Mouse (Mus musculus): Measurements from ENCODE around the gene Enox1. TPM values are rescaled to one million over a fixed set of nuclear protein-coding genes. Genes with fewer than 3 reads are reported as not detected.

Gene Enox1
- total and polyA plus RNA-seq, 2 experiments from 2014 or later: 29.1 to 42.7 TPM

DNA sequence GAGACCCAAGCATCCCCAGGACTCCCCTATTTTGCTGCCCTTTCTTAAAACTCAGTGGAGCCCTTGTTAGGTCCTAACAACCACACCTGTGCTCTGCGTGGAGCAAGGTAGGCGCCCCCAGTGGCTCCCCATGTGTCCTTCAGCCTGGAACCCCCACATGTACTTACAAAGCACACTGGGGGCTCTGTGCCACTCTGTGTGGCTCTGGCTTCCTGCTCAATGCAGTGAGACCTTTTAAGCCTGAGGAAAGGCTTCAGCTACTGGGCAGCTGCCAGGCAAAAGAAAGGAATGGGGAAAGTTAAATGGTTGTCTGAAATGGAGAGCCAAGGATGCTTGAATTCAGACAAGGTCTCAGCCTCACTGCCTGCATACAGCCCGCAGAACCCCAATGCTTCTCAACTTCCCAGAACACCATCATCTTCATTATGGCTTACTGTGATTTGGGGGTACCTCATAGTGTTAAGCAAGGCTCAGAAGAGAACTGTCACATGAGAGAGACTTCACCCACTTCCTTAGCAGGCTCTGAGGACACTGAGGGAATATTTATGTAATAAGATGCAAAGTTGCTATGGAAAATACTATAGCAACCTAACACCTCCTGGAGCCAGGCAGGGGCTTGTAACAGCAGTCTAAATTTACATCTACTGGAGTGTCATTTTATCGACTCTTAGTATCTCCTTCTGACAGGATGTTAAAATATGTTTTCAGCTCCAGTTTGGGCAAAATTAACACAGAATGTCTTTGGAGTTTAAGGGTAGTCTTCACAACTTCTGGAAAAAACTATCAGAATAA is 465.1 kb downstream of the Enox1 start:
- Histone ChIP-seq H3K9me3 (ENCODE audit: low read length) (no peaks in the 10 kb centered on the region), H3K9ac (replicated peaks; ENCODE audit: low read length) (no peak overlapping the region), H3K4me3 (ENCODE audit: low read length) (no peak overlapping the region), H3K4me1 (ENCODE audit: insufficient read depth, low read length) (no peaks in the 10 kb centered on the region; the same call in 1 of the 2 replicates), H3K4me2 (ENCODE audit: low read depth, low read length) (no peak overlapping the region), H3K27ac (no peak overlapping the region; the same call in 1 of the 2 replicates), H3K36me3 (ENCODE audit: insufficient read depth, low read length) (no peaks in the 10 kb centered on the region), H3K27me3 (ENCODE audit: insufficient read depth, low read length) (no peaks in the 10 kb centered on the region)
- TF ChIP-seq CTCF (IDR thresholded peaks at IDR 0.05; ENCODE audit: low read depth): peak; percentile 34
- ATAC-seq (peak; percentile 66; the same call in 1 of the 2 replicates), DNase-seq (ENCODE audit: low spot score) (no peak)
- WGBS: 50% methylated on average over 4 of the region's 4 CpGs

DNA sequence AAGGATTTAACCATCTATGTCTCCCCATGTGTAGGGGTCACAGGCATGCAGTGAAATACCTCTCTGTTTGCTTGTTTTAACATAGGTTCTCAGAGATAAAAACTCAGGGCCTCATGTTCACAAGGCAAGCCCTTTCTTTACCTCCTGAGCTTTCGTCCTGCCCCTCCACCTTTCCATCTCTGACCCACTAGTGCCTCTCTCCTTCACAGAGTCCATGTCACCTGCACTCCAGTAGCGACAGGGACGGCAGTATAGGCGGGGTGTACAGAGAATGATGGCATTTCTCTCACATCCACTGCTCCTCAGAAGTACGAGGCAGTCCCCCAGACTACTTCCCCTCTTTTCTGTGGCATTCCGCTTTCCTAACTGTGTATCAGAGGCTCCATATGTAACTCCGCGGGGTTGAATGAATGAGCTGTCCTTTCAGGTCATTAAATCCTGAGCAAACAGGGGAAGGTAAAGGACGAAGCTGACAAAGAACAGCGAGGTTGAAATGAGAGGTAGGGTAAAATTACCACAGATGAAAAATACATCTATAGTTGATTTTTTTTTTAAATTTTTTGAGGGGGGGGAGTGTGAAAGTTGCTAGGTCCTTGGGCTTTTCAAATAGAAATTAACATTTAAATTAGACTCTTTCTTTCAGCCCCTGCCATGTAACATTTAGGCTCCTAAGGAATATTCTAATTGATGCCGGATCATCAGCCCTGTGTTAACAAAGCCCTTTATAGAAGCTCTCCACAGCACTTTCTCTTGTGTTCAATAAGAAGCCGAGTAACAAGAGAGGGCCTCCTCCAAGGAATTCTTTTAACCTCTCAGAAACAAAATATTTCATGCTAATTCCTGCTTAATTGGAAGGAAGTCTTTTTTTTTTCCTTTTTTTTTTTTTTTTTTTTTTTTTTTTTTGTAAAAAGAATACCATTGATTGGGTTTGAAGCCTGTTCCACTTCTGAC is 470.3 kb downstream of the Enox1 start:
- 0 out of 2 replicates have a peak overlapping the region, but pooled peaks have one; percentile 26 for H3K27ac ChIP-seq
- no peak for ATAC-seq
- no peak for DNase-seq (ENCODE audit: low spot score)

GRCm38 (mm10) chr14:77632466-77633171 is 476.1 kb downstream of the Enox1 start:
- ATAC-seq: no peak
- Histone ChIP-seq H3K9me3 (ENCODE audit: low read length) (no peaks in the 10 kb centered on the region), H3K27ac (no peak overlapping the region), H3K9ac (replicated peaks; ENCODE audit: low read length) (no peak overlapping the region), H3K4me3 (ENCODE audit: low read length) (no peak overlapping the region), H3K4me1 (ENCODE audit: insufficient read depth, low read length) (peaks cover 7% of the 10 kb centered on the region; the same call in 1 of the 2 replicates), H3K4me2 (ENCODE audit: low read depth, low read length) (no peak overlapping the region), H3K36me3 (ENCODE audit: insufficient read depth, low read length) (no peaks in the 10 kb centered on the region), H3K27me3 (ENCODE audit: insufficient read depth, low read length) (no peaks in the 10 kb centered on the region)
- peak; percentile 44 for DNase-seq (ENCODE audit: low spot score)
- 81% methylated on average over 10 of the region's 10 CpGs for WGBS
- no peak for TF ChIP-seq CTCF (IDR thresholded peaks at IDR 0.05; ENCODE audit: low read depth)

More for the DNA sequence above, 470.3 kb downstream of the Enox1 start:
- TF ChIP-seq CTCF (IDR thresholded peaks at IDR 0.05; ENCODE audit: low read depth): no peak
- WGBS: 31% methylated on average over 12 of the region's 12 CpGs
- Histone ChIP-seq H3K9ac (replicated peaks; ENCODE audit: low read length) (no peak overlapping the region), H3K9me3 (ENCODE audit: low read length) (no peaks in the 10 kb centered on the region), H3K4me1 (ENCODE audit: insufficient read depth, low read length) (no peaks in the 10 kb centered on the region), H3K4me2 (ENCODE audit: low read depth, low read length) (no peak overlapping the region), H3K4me3 (ENCODE audit: low read length) (no peak overlapping the region), H3K27me3 (ENCODE audit: insufficient read depth, low read length) (no peaks in the 10 kb centered on the region), H3K36me3 (ENCODE audit: insufficient read depth, low read length) (no peaks in the 10 kb centered on the region)

DNA sequence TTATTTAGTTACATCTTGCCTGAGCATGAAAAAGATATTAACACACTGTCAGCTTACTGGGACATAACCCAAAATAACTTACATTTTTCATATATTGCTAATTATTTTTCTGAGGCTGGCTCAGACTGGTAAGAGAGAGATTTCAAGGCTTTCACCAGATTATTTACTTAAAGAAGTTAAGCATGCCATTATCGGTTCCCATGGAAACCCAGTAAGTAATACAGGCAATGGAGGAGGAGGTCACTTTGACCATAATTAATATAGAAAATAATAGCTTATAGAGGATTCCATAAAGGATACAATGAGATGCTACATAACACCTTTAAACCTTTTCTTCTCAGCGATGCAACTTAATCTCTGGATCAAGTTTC is 476.6 kb downstream of the Enox1 start:
- no peaks in the 10 kb centered on the region for H3K9me3 ChIP-seq (ENCODE audit: low read length)
- no peaks in the 10 kb centered on the region for H3K27me3 ChIP-seq (ENCODE audit: insufficient read depth, low read length)
- H3K9ac ChIP-seq (replicated peaks; ENCODE audit: low read length): no peak overlapping the region
- ATAC-seq (no peak), DNase-seq (ENCODE audit: low spot score) (no peak)
- no peaks in the 10 kb centered on the region for H3K36me3 ChIP-seq (ENCODE audit: insufficient read depth, low read length)
- WGBS: 66% methylated on average over 2 of the region's 2 CpGs
- TF ChIP-seq CTCF (IDR thresholded peaks at IDR 0.05; ENCODE audit: low read depth): no peak
- H3K27ac ChIP-seq: no peak overlapping the region
- no peak overlapping the region for H3K4me3 ChIP-seq (ENCODE audit: low read length)
- H3K4me1 ChIP-seq (ENCODE audit: insufficient read depth, low read length): peaks cover 7% of the 10 kb centered on the region; the same call in 1 of the 2 replicates
- H3K4me2 ChIP-seq (ENCODE audit: low read depth, low read length): no peak overlapping the region

GRCm38 (mm10) chr14:77636931-77637330 is 480.4 kb downstream of the Enox1 start:
- Histone ChIP-seq H3K27ac (no peak overlapping the region), H3K9ac (replicated peaks; ENCODE audit: low read length) (no peak overlapping the region), H3K9me3 (ENCODE audit: low read length) (no peaks in the 10 kb centered on the region), H3K27me3 (ENCODE audit: insufficient read depth, low read length) (no peaks in the 10 kb centered on the region), H3K4me3 (ENCODE audit: low read length) (no peak overlapping the region), H3K36me3 (ENCODE audit: insufficient read depth, low read length) (no peaks in the 10 kb centered on the region), H3K4me2 (ENCODE audit: low read depth, low read length) (no peak overlapping the region), H3K4me1 (ENCODE audit: insufficient read depth, low read length) (peaks cover 16% of the 10 kb centered on the region)
- DNase-seq (ENCODE audit: low spot score) (peak; percentile 50), ATAC-seq (no peak)
- WGBS: 24% methylated on average over 6 of the region's 6 CpGs
- TF ChIP-seq CTCF (IDR thresholded peaks at IDR 0.05; ENCODE audit: low read depth): no peak

GRCm38 (mm10) chr14:77638148-77638547 is 481.6 kb downstream of the Enox1 start:
- Histone ChIP-seq H3K27me3 (ENCODE audit: insufficient read depth, low read length) (no peaks in the 10 kb centered on the region), H3K36me3 (ENCODE audit: insufficient read depth, low read length) (no peaks in the 10 kb centered on the region), H3K9me3 (ENCODE audit: low read length) (no peaks in the 10 kb centered on the region), H3K4me2 (ENCODE audit: low read depth, low read length) (no peak overlapping the region), H3K27ac (no peak overlapping the region), H3K9ac (replicated peaks; ENCODE audit: low read length) (no peak overlapping the region), H3K4me3 (ENCODE audit: low read length) (no peak overlapping the region), H3K4me1 (ENCODE audit: insufficient read depth, low read length) (peaks cover 16% of the 10 kb centered on the region)
- TF ChIP-seq CTCF (IDR thresholded peaks at IDR 0.05; ENCODE audit: low read depth): no peak
- ATAC-seq (no peak), DNase-seq (ENCODE audit: low spot score) (no peak)
- 65% methylated on average over 3 of the region's 3 CpGs for WGBS

All from hindbrain, postnatal 0 days (tissue).